Mouse (Mus musculus) layer of hippocampus, adult 11-12 months (tissue): ENCODE measurements around the gene Gsto1.

Experiments used
- DNase-seq: peaks from one replicate; pipeline ENCODE4 v3.0.0; 2022; ENCODE audit warnings: low spot score

The Gsto1 gene

DNA sequence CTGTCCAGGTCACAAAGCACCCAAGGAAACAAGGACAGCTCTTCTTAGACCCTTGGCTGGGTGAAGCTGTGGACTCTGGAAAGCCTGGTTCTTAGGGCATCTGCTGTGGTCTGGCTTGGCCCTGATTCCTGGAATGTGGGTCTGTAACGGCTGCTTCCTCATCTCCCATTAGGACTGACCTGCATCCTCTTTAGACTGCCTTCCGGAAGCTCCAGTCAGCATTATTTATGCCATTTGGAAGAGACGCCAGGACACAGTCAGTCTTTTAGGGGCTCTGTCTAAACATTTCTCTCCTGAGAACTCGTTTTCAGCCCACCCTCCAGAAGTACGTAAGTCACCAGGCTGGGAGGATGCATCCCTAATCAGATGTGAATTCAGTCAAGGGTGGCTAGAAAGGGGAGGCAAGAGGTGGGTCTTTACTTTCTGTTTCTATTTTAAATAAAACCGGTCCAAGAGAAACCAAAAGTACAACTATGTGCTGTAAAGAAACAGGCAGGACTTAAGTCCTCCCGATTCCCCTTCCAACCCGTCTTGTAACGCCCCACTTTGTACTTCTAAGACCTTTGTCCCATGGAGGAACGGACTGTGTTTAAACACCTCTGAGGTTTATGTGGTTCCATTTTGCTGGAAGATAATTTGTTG is 35.8 kb downstream of the Gsto1 start:
- DNase-seq: no peak

DNA sequence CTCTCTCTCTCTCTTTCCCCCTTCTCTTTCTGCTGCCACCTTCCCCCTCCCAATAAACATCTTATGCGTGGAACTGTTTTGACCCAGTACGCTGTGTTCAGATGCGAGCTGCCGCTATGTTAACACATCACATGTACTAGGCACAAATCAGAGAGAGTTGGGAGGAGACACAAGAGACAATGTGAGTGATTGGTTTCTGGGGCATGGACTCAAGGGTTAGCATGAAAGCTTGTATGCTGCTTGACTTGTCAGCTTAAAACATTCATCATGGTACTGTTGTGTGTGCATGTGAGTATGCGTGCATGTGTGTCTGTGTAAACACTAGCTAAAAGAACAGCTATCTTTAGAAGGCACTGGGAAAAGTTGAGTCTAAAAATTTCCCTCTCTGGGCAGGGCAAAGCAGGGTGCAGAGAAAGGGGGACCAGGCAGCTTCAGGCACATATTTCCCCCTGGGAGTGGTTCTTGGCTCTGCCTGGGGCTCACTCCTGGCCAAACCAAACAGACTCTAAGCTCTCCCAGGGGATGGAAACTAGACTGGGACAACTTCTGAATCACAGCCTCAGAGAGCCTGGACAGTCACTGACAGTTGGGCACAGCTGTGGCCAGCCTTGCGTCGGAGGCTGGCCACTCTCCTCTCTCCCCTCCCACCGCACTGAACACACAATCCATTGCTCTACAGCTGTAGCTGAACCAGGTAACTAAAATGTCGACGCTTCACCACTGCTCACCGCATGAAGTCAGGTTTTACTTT is 37.0 kb downstream of the Gsto1 start:
- DNase-seq: no peak

DNA sequence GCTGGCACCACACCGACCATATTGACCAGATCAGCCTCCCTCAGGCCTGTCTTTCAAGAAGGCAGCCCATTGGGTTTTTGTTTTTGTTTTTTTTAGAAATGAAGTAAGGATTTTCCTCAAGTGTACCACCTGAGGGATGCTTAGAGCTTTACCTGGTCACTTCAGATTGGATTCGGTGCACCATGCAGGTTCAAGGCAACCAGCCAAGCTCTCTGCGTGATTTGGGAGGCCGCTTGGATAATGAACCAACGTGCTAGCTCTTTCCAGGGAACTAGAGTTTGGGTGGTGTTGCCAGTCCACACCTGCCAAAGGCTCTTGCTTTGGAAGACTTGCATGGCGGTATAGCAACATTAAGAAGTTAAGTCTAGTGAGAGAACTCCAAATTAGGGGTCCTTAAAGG is 38.3 kb downstream of the Gsto1 start:
- no peak for DNase-seq

DNA sequence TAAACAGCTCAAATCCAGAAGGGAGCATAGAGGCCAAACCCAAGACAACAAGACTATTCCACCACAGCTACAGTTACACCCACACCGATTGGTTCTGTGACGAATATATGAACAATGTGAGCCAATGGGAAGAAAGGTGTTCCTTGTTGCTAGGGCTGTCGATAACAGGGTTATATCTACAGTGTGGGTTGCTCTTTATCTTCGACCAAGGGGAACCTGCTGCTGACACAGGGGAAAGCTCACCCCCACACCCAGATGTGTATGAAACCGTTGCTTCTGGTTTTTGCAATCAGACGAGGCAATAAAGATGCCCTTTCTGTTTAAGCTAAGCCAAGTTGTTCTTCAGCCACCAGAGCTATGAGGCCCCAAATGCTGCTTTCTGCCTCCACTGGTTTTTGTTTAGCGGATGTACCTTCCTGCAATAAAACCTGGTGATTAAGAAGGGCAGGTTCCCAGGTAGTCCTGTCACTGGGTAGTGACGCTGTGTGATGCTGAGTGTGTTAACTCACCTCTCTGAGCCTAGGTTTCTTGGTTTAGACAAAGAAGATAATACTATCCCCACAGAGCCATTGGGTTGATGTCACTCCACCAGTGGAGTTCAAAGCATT is 43.8 kb downstream of the Gsto1 start:
- no peak for DNase-seq

DNA sequence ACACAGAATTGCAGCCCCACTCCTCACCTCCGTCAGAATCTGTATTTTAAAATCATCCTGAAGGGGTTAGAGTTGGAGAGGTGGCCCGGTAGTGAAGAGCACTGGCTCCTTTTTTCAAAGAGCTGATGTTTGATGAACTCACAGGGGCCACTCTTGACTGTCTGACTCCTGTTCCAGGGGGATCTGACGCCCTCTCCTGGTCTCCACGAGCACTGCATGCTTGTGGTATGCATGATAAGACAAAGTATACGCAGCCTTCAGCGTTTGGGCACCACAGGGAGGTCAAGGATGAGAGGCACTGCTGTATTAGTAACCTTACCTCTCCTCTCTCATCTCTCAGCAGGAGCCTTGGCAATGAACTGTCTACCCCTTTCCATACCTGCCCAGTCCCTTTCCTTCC is 45.2 kb downstream of the Gsto1 start:
- DNase-seq: no peak

DNA sequence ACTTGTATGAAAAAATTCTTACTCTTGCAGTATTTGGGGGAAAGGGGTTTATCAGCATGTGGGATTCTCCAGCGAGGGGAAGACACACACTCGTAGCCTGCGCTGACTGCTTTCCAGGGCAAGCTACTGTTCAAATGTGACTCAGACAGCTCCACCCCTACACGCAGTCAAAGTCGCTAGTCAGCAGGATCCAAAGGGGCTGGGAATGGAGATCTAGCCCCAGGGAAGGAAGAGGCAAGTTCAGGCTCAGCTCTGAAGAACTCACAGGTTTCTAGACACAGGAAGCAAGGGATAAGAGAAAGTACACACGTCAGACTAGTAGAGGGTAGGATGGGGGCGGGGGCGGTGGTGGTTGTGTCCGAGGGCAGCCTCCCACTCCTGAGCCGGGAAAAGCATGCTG is 45.8 kb downstream of the Gsto1 start:
- DNase-seq: no peak

DNA sequence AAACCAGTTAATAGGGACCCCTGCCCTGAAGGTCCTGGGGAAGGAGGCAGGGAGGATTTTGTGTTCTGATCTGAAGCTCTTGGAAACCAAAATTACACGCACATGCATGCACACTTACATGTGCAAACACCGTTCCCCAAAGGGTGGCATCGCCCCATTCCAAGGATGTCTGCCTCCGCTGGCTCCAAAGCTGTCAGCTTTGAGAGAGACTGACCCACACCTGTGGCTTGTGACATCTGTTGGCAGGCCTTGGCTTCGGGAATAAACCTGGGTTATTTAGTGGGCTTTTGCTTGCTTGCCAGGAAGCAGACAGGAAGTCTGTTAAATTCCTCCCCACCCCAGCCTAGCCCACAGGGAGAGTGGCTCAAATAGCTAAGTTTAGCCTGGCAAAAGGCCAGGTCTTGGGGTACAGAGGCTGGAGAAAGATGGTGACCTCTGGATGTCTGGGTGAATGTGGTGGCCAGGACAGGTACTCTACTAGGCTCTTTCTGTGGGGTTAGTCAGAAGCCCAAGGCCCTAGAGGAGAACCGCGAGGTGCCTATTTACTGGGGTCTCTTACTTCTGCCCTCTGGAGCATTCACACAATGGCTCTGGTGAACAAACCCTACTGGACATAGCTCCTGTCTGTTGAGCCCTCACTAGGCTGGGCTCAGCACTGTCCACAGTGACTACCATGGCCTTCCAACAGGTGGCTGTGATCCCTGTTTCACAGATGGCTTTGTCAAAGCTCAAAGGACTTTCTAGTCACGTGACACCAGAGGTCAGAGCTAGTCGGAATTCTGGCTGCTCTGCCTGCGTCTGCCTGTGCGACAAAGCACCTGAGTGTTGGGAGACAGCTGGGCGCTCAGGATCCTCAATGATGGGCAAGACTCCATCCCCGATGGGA is 47.8 kb downstream of the Gsto1 start:
- no peak for DNase-seq

DNA sequence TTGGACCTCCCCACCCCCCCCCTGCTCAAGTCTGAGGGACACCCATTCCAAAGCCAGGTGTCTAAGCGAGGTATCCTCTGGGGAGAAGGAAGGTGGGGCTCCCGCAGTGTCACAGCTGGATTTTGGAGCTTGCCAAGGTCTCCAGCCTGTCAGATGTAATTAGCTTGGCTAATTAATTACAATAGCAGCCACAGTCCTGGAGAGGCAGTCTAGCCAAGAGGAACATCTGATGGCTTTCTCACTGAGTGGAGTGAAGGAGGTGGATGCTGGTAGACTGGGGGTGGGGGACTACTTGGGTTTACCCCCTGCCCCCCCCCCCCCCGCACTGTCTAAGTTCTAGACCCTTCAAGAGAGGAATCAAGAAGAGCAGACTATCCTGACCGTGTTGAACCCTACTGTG is 48.9 kb downstream of the Gsto1 start:
- DNase-seq: no peak

DNA sequence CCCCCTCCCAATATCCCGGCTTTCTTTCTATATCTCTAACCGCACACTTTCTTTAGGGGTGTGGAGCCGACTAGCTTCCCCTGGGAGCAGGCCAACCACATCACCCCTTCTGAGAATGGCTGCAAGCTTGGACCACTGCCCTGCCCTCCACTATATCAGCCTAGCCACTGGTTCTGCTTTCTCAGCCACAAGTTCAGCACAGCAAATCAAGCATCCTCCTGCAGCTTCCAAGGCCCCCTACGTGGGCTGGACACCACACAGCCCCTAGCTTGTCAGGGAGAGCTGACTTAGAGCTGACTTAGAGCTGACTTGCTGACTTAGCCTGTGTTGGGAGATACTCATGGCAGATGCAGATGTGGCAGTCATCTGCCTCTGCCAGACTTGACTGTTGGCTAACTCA is 50.3 kb downstream of the Gsto1 start:
- DNase-seq: no peak

DNA sequence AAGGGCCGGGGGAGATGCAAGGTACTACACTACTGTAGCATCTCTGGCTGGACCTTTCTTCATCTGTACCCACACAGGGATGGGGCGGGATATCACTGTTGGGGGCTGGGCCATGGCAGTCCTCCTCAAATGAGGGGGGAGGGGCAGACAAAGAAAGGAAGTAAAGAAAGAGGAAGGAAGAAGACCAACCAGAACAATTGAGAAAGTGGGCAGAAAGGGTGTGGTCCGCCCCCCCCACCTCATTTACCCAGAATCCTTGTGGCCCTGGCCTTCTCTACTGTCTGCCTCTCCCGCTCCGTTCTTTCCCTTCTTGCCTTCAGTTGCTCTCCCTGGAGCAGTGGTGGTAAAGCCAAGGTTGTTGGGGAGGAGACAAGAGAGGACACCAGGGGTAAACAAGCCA is 50.8 kb downstream of the Gsto1 start:
- DNase-seq: no peak

DNA sequence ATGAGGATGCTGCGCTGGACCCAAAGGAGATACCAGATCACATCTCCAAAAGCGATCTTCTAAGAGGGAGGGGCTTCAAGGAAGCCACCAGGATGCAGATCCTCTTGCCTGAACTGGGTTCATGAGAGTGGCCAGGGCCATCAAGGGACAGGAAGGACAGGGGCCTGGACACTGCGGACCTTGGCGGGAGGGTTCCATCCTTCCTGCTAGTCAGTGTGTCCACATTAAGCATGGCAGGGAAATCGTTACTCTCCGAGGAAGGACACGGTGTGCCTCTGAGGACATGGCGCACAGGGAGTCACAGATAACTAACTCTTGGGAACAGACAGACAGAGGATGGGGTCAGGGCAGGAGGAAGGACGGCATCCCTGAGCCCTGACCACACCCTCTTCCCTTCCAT is 52.8 kb downstream of the Gsto1 start:
- no peak for DNase-seq

DNA sequence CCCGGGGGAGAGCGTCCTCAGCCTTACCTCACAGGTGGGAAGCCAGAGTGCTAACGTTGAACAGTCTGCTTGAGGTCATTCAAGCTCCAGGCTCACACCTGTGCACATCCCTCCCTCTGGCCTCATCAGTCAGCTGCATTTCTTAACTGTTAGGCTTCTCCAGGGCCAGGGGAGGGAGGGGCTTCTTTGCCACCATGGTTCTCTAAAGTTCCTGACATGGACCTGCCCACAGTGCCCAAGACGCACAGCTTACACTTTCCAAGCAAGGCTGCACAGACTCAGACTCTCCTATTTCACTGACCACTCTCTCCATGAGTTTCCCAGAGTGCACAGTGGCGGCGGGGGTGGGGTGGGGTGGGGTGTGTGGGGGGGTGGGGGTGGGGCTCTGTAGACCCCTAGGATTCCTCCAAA is 54.2 kb downstream of the Gsto1 start:
- no peak for DNase-seq

DNA sequence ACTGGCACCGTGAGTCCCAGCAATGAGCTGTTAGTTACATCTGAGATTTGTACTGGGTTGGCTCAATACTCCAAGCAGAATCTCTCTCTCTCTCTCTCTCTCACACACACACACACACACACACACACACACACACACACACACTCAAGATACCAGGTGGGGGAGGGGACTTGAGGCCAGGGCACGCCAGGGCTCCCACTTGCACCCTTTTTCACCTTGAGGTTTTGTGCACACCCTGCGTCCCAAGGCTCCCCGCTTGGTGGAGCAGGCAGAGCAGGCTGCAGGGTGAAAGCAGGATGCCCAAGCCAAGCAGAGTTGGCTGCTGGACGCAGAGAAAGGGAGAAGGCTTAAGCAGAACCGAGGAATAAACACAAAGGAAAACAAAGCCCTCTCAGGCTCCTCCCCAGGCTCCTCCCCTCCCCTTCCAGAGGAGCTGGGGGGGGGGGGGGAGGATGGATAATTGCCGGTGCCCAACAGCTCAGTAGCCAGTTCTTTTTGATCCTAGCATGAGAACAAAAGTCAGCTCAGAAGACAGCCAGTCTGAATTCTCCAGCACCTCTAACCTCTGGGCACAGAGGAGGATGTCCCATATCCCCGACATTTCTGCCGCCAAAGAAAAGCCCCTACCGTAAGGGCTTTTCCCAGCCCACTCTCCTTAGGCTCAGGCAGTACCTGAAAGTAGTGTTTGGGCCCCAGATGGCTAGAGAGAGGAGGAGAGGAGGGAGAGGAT is 54.8 kb downstream of the Gsto1 start:
- no peak for DNase-seq

DNA sequence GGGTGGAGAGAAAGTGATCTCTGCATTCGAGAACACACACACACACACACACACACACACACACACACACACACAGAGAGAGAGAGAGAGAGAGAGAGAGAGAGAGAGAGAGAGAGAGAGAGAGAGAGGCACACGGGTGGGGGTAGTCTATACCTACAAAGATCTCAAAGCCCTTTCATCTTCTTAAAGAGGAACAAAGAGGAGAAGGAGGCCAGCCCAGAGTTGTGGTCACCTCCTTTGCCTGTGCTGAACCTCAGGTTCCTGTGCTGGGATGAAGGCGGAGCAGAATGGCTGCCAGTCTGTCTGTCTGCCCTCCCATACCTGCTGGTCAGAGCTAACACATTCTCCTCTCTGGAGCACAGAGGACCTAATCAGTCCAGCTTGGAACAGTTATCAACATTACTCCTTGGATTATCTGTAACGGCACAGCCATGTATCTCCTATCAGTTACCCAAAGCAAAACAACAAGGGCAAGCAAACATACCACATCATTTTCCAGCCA is 55.4 kb downstream of the Gsto1 start:
- no peak for DNase-seq

DNA sequence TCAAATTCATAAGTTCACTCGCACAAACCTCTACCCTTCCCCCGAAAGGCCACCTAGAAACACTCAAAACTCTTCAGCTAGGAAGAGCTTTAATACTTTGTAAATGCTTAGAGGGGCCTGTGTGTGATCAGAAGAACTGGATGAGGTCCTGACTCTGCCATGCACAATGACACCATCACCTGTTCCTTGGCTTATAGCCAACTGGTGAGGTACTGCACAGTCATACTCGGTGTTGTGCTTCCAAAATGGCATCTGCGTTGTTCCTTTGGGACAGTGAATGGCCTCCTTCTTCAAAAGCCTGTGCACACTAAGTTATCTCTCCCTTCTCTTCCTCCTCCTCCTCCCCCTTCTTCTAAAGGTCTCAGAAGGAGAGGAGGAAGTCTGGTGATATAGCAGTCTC is 56.0 kb downstream of the Gsto1 start:
- no peak for DNase-seq

DNA sequence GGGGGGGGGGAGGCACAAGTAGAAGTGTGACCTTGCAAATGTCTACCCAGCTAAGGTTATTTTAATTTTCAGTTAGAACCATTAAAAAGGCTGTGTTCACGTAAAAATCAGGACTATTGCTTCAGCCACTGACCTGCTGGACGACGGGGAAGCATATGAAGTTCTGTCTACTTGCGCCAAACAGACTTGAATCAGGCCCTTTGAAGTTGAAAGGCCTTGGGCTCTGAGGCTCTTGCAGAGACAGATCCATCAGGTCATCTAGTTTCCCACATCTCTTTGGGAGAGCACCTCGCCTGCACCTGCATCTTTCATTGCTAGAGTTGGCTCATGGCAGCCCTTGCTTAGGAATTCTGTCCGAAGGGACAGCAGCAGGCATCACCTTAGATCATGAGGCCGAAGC is 58.6 kb downstream of the Gsto1 start:
- DNase-seq: no peak

DNA sequence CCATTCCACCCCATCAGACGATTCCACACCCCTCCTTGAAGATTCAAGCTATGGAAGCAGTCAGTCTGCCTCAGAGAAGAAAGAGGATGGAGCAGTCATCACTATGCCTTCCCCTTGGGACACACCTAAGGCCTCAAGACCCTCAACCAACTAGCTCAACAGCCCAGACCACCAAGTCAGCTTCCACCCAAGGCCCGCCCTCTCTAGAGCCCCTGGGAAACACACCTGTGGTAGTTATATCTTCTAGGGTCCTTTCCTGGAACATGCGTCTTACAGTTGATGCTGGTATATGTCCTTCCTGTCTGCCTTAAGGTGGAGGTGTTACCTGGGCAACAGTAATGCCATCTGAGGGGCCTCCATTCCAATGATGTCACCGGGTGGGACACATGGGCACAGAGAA is 59.4 kb downstream of the Gsto1 start:
- no peak for DNase-seq
